Comparison of ENCODE assay signal across 14 mouse cellular contexts in genomic region chr6:54849179-54850156, GRCm38 (mm10). TPM values are rescaled to one million over a fixed set of nuclear protein-coding genes. Genes with fewer than 3 reads are reported as not detected.
A peak's percentile ranks its signal among the peaks of the same experiment; 100 is the strongest.
DNase-seq lines count a peak whose midpoint lies in the region; ATAC-seq lines count a peak whose summit lies in the region.
"Had no signal": no experiment of that assay in that cellular context is flagged by ENCODE, and none has a peak within 500 bp of the region (broad histone marks: within the 10 kb centered on the region; RNA-seq: fewer than 3 reads in every experiment).

No protein-coding gene starts in this region.

- no peaks in the 10 kb centered on the region for H3K9me3 ChIP-seq in midbrain, embryonic 10.5 days (replicated peaks)
- H3K9me3 ChIP-seq in midbrain, embryonic 16.5 days (replicated peaks; ENCODE audit: control insufficient read depth, low read length, poor library complexity, severe bottlenecking): no peaks in the 10 kb centered on the region
- H3K9me3 ChIP-seq in liver, embryonic 11.5 days (ENCODE audit: control insufficient read depth, low read length): no peaks in the 10 kb centered on the region
- no peaks in the 10 kb centered on the region for H3K9me3 ChIP-seq in midbrain, embryonic 11.5 days (ENCODE audit: control insufficient read depth, low read length)
- H3K9me3 ChIP-seq: limb, embryonic 13.5 days; neural tube, embryonic 12.5 days had no signal

- H3K9ac ChIP-seq in midbrain, embryonic 16.5 days (ENCODE audit: low read depth, low read length): no peak overlapping the region
- no peak overlapping the region for H3K9ac ChIP-seq in liver, embryonic 11.5 days (ENCODE audit: low read depth, low read length)
- H3K9ac ChIP-seq in midbrain, embryonic 11.5 days (ENCODE audit: low read length): no peak overlapping the region
- H3K9ac ChIP-seq: limb, embryonic 13.5 days; neural tube, embryonic 12.5 days had no signal

- 0 out of 2 replicates have a peak overlapping the region, but pooled peaks have one; percentile 17 for H3K27ac ChIP-seq in midbrain, embryonic 10.5 days (replicated peaks)
- H3K27ac ChIP-seq in midbrain, embryonic 16.5 days (ENCODE audit: low read length): no peak overlapping the region
- H3K27ac ChIP-seq in liver, embryonic 11.5 days (ENCODE audit: low read depth, low read length): no peak overlapping the region
- H3K27ac ChIP-seq in midbrain, embryonic 11.5 days (ENCODE audit: low read depth, low read length): no peak overlapping the region
- H3K27ac ChIP-seq: limb, embryonic 13.5 days; neural tube, embryonic 12.5 days had no signal

- no peaks in the 10 kb centered on the region for H3K27me3 ChIP-seq in midbrain, embryonic 10.5 days (ENCODE audit: low read depth, poor library complexity, severe bottlenecking)
- H3K27me3 ChIP-seq in midbrain, embryonic 16.5 days (ENCODE audit: control insufficient read depth, insufficient read depth, low read depth, low read length): no peaks in the 10 kb centered on the region
- no peaks in the 10 kb centered on the region for H3K27me3 ChIP-seq in liver, embryonic 11.5 days (replicated peaks; ENCODE audit: control insufficient read depth, insufficient read depth, low read length)
- no peaks in the 10 kb centered on the region for H3K27me3 ChIP-seq in midbrain, embryonic 11.5 days (ENCODE audit: control insufficient read depth, insufficient read depth, low read length)
- H3K27me3 ChIP-seq: limb, embryonic 13.5 days; neural tube, embryonic 12.5 days had no signal

- WGBS in midbrain, embryonic 10.5 days: 41% methylated on average over 4 of the region's 4 CpGs
- 41% methylated on average over 4 of the region's 4 CpGs for WGBS in midbrain, embryonic 16.5 days
- WGBS in liver, embryonic 11.5 days: 16% methylated on average over 4 of the region's 4 CpGs
- WGBS in midbrain, embryonic 11.5 days: 37% methylated on average over 4 of the region's 4 CpGs

- H3K36me3 ChIP-seq in midbrain, embryonic 10.5 days: no peaks in the 10 kb centered on the region
- no peaks in the 10 kb centered on the region for H3K36me3 ChIP-seq in midbrain, embryonic 16.5 days (ENCODE audit: control insufficient read depth, insufficient read depth, low read length)
- no peaks in the 10 kb centered on the region for H3K36me3 ChIP-seq in liver, embryonic 11.5 days (ENCODE audit: control insufficient read depth, insufficient read depth, low read length)
- H3K36me3 ChIP-seq in midbrain, embryonic 11.5 days (ENCODE audit: control insufficient read depth, insufficient read depth, low read length): no peaks in the 10 kb centered on the region
- H3K36me3 ChIP-seq: limb, embryonic 13.5 days; neural tube, embryonic 12.5 days had no signal

- no peak overlapping the region for H3K4me3 ChIP-seq in midbrain, embryonic 10.5 days
- no peak overlapping the region for H3K4me3 ChIP-seq in midbrain, embryonic 16.5 days (ENCODE audit: low read depth, low read length)
- no peak overlapping the region for H3K4me3 ChIP-seq in liver, embryonic 11.5 days (ENCODE audit: low read depth, low read length)
- no peak overlapping the region for H3K4me3 ChIP-seq in midbrain, embryonic 11.5 days (ENCODE audit: low read depth, low read length)
- H3K4me3 ChIP-seq: erythroblast, embryonic 14.5 days; limb, embryonic 13.5 days; neural tube, embryonic 12.5 days had no signal

- DNase-seq in adrenal gland, adult 2 months: peak; percentile 42
- no peak for DNase-seq in adrenal gland, postnatal 25 days
- no peak for DNase-seq in midbrain, embryonic 10.5 days (ENCODE audit: low spot score)
- DNase-seq in liver, embryonic 11.5 days (ENCODE audit: low spot score): no peak
- DNase-seq in thymus, postnatal 36 days: peak; percentile 29 to 45
- no peak for DNase-seq in midbrain, embryonic 11.5 days (ENCODE audit: low spot score, missing footprints)
- DNase-seq in ovary, postnatal 14 days (ENCODE audit: low spot score): no peak
- DNase-seq: cerebellum, adult 9-11 months; gastrocnemius, postnatal 10 days had no signal

- H3K4me2 ChIP-seq in midbrain, embryonic 16.5 days (ENCODE audit: low read length): no peak overlapping the region
- H3K4me2 ChIP-seq in liver, embryonic 11.5 days: peak overlapping the region; percentile 27; the same call in 1 of the 2 replicates
- H3K4me2 ChIP-seq in midbrain, embryonic 11.5 days: no peak overlapping the region
- H3K4me2 ChIP-seq: limb, embryonic 13.5 days; neural tube, embryonic 12.5 days had no signal

- ATAC-seq in midbrain, embryonic 16.5 days: no peak
- ATAC-seq in liver, embryonic 11.5 days (replicated peaks; ENCODE audit: low FRiP score): no peak
- ATAC-seq in midbrain, embryonic 11.5 days (ENCODE audit: low FRiP score): no peak
- ATAC-seq: hindbrain, embryonic 16.5 days had no signal

- H3K4me1 ChIP-seq in midbrain, embryonic 10.5 days: peaks cover 33% of the 10 kb centered on the region
- peaks cover 13% of the 10 kb centered on the region for H3K4me1 ChIP-seq in midbrain, embryonic 16.5 days (ENCODE audit: control insufficient read depth, insufficient read depth, low read length)
- H3K4me1 ChIP-seq in liver, embryonic 11.5 days (replicated peaks; ENCODE audit: control insufficient read depth, insufficient read depth, low read length): peaks cover 44% of the 10 kb centered on the region
- H3K4me1 ChIP-seq in midbrain, embryonic 11.5 days (ENCODE audit: control insufficient read depth, insufficient read depth, low read length): peaks cover 11% of the 10 kb centered on the region

RNA-seq across cellular contexts. Expression of gene Znrf2, which starts 32.8 kb away (rescaled TPM):
- total RNA-seq in adrenal gland, adult 2 months (2021): 10 to 100 TPM; 39.2 to 54.0 TPM
- 75.3 and 107 TPM in 2 replicates for polyA plus RNA-seq in adrenal gland, adult 2 months (2012; rRNA removed)
- total RNA-seq in adrenal gland, postnatal 25 days (2021): 38.4 and 46.1 TPM in 2 replicates
- polyA plus RNA-seq in midbrain, embryonic 10.5 days (2016; fragmentation: Nextera tagmentation; extraction: Ambion mirVana): 2.2 and 2.4 TPM in 2 replicates
- 6.2 and 6.4 TPM in 2 replicates for polyA plus RNA-seq in midbrain, embryonic 16.5 days (2015; fragmentation: Nextera tagmentation; extraction: Ambion mirVana)
- polyA plus RNA-seq in liver, embryonic 11.5 days (2014; fragmentation: Nextera tagmentation; extraction: Ambion mirVana): 3.9 and 4.1 TPM in 2 replicates
- 2.9 and 3.5 TPM in 2 replicates for polyA plus RNA-seq in midbrain, embryonic 11.5 days (2014; fragmentation: Nextera tagmentation; extraction: Ambion mirVana)

Comparison
In these comparisons a context has a peak if more than half of its experiments do, and no peak if none do; other contexts are left out.
1. DNase-seq: peak in adrenal gland, adult 2 months (single experiment) and thymus, postnatal 36 days (2 of 2); none in adrenal gland, postnatal 25 days (single experiment), midbrain, embryonic 10.5 days (single experiment), liver, embryonic 11.5 days (single experiment), midbrain, embryonic 11.5 days (single experiment) and ovary, postnatal 14 days (single experiment).
2. RNA of gene Znrf2, which starts 32.8 kb away (polyA plus RNA-seq): 75.3 to 107 TPM in adrenal gland, adult 2 months; 6.2 to 6.4 TPM in midbrain, embryonic 16.5 days, 3.9 to 4.1 TPM in liver, embryonic 11.5 days, 2.9 to 3.5 TPM in midbrain, embryonic 11.5 days and 2.2 to 2.4 TPM in midbrain, embryonic 10.5 days; every median in the first group is over 10 times any median in the second.